Mouse (Mus musculus): ENCODE data around the gene Dnaic1. TPM values are rescaled to one million over a fixed set of nuclear protein-coding genes. Genes with fewer than 3 reads are reported as not detected.

The Dnaic1 gene
- polyA plus RNA-seq, 1 experiment = 86.5 TPM

DNA sequence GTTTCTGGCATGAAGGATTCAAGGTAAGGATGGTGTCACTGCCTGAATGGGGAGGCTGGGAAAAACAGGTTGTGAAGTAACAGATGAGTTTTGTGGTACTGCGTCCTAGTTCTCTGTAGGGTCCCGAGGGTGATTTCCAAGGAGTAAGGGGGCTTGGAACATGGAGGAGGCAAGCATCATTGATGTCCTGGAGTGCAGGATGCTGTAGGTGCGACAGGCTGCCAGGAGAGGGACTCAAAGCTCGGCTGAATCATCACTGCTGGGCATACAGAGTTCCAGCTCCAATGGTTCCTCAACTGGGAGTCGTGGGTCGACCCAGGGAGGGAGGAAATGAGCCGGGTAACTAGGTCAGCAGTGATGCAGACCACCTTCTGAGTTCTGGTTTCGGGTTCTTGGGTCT is 65.6 kb downstream of the Dnaic1 start:
- TF ChIP-seq POLR2A (IDR thresholded peaks at IDR 0.05; ENCODE audit: control insufficient read depth, low read depth, low read length) (no peak), CTCF (IDR thresholded peaks at IDR 0.05; ENCODE audit: control insufficient read depth, insufficient read depth, insufficient replicate concordance, low read depth, low read length) (no peak)
- peaks cover 7% of the 10 kb centered on the region for H3K4me1 ChIP-seq (ENCODE audit: control insufficient read depth, insufficient read depth, low read length)
- H3K36me3 ChIP-seq (ENCODE audit: control insufficient read depth, insufficient read depth, low read length) = no peaks in the 10 kb centered on the region
- no peak overlapping the region for H3K27ac ChIP-seq (ENCODE audit: control insufficient read depth, insufficient read depth, low read depth, low read length)
- no peak overlapping the region for H3K4me3 ChIP-seq (ENCODE audit: control insufficient read depth, low read depth, low read length)
- no peaks in the 10 kb centered on the region for H3K27me3 ChIP-seq (ENCODE audit: control insufficient read depth, insufficient read depth, low read length)

DNA sequence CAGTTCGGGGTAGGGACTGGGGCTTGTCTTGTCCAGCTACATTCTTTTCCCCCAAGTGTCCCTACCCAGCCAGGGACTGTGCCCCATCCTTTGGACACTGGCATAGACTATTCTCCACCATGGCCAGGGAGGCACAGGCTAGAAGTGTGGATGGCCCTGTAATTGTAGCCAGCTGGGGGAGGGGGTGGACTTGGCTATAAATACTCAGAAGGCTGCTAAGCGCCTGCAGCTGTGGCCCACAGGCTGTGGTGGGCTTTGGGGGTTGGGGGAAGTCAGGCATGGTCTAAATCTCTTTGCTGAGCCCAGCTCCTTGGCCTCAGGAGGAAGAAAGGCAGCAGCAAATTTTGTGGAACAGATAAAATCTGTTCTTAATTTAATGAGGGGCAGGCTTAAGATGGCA is 66.3 kb downstream of the Dnaic1 start:
- Histone ChIP-seq H3K4me1 (ENCODE audit: control insufficient read depth, insufficient read depth, low read length) (peaks cover 13% of the 10 kb centered on the region), H3K4me3 (ENCODE audit: control insufficient read depth, low read depth, low read length) (no peak overlapping the region), H3K27ac (ENCODE audit: control insufficient read depth, insufficient read depth, low read depth, low read length) (no peak overlapping the region), H3K27me3 (ENCODE audit: control insufficient read depth, insufficient read depth, low read length) (no peaks in the 10 kb centered on the region), H3K36me3 (ENCODE audit: control insufficient read depth, insufficient read depth, low read length) (no peaks in the 10 kb centered on the region)
- TF ChIP-seq POLR2A (IDR thresholded peaks at IDR 0.05; ENCODE audit: control insufficient read depth, low read depth, low read length) (no peak), CTCF (IDR thresholded peaks at IDR 0.05; ENCODE audit: control insufficient read depth, insufficient read depth, insufficient replicate concordance, low read depth, low read length) (no peak)

DNA sequence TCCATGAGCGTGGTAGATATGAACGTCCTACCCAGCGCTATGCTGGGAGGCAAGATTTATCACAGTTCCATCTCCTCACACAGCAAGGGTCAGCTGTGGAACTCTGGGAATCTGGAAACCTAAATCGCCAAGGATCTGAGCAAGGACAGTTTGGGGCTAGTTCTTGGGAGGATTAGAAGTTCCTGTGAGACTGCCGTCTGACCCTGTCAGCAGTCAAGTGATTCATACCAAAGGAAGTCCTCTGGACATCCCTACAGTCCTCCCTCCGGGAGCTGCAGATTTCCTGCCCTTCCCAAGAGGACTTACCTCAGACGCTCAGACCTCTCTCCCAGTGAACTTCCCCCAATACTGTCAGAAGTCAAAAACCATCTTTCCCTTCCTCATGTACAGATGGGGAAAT is 66.8 kb downstream of the Dnaic1 start:
- H3K4me3 ChIP-seq (ENCODE audit: control insufficient read depth, low read depth, low read length) = no peak overlapping the region
- TF ChIP-seq POLR2A (IDR thresholded peaks at IDR 0.05; ENCODE audit: control insufficient read depth, low read depth, low read length) (no peak), CTCF (IDR thresholded peaks at IDR 0.05; ENCODE audit: control insufficient read depth, insufficient read depth, insufficient replicate concordance, low read depth, low read length) (no peak)
- H3K4me1 ChIP-seq (ENCODE audit: control insufficient read depth, insufficient read depth, low read length) = peaks cover 14% of the 10 kb centered on the region
- H3K36me3 ChIP-seq (ENCODE audit: control insufficient read depth, insufficient read depth, low read length) = no peaks in the 10 kb centered on the region
- H3K27me3 ChIP-seq (ENCODE audit: control insufficient read depth, insufficient read depth, low read length) = no peaks in the 10 kb centered on the region
- H3K27ac ChIP-seq (ENCODE audit: control insufficient read depth, insufficient read depth, low read depth, low read length) = no peak overlapping the region

DNA sequence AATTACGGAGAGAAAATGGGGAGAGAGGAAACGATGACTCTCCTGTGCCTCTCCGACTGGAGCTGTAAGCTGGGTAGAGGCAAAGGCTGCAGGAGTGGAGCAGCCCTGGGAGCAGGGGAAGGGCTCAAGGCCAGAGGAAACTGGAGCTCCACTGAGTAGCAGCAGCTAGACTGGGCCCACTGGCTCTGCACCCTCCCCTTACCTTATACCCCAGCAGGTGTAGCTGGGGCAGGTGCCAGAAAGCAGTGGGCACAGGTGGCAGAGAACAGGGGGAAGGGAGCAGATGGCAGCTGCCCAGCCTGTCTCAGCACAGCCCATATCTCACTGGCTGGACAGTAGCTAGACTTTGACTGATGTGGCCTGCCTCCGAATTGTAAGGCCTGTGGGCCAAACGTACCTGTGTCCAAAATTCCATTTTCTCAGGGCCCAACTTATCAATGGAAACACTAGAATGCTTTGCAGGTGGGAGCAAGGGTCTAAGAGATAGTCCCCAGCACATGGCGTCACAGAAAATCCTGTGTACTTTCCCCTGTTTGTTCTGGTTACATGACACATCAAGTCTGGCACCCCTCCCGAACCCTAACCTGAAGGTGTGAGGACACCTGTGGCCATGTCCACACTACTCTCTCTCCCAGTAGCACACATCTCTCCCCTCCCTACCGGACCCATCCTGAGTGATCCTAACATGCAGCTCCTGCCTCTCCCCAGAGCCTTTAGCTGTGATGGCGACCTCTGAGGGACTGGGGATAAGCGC is 67.5 kb downstream of the Dnaic1 start:
- TF ChIP-seq POLR2A (IDR thresholded peaks at IDR 0.05; ENCODE audit: control insufficient read depth, low read depth, low read length) = no peak
- no peak for TF ChIP-seq CTCF (IDR thresholded peaks at IDR 0.05; ENCODE audit: control insufficient read depth, insufficient read depth, insufficient replicate concordance, low read depth, low read length)
- peaks cover 14% of the 10 kb centered on the region for H3K4me1 ChIP-seq (ENCODE audit: control insufficient read depth, insufficient read depth, low read length)
- no peaks in the 10 kb centered on the region for H3K27me3 ChIP-seq (ENCODE audit: control insufficient read depth, insufficient read depth, low read length)
- no peak overlapping the region for H3K4me3 ChIP-seq (ENCODE audit: control insufficient read depth, low read depth, low read length)
- no peaks in the 10 kb centered on the region for H3K36me3 ChIP-seq (ENCODE audit: control insufficient read depth, insufficient read depth, low read length)
- no peak overlapping the region for H3K27ac ChIP-seq (ENCODE audit: control insufficient read depth, insufficient read depth, low read depth, low read length)

DNA sequence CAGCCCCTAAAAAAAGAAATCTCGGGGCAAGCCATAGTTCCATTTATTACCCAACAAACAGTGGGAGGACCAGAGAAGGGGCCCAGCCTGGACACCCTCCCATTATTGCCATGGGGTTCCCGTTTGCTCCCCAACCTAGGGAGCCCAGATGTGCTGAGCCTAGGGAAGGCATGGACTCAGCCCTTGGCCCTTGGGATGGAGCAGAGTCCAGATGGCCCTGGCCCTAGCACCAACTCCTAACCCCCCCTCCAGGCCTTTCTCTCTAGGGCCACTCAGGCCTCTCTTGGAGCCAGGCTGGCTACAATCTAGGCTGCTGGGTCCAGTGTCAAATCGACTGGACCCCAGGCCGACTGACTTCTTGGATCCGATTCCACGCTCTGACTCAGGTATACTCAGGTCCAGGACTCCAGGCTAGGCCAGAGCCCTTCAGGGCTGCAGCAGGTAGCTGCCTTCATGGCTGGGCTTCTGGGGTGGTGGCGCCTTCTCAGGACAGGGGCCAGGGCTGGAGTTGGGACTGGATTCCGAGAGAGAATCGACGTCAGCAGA is 68.7 kb downstream of the Dnaic1 start:
- H3K4me1 ChIP-seq (ENCODE audit: control insufficient read depth, insufficient read depth, low read length) = peaks cover 14% of the 10 kb centered on the region
- TF ChIP-seq POLR2A (IDR thresholded peaks at IDR 0.05; ENCODE audit: control insufficient read depth, low read depth, low read length) (no peak), CTCF (IDR thresholded peaks at IDR 0.05; ENCODE audit: control insufficient read depth, insufficient read depth, insufficient replicate concordance, low read depth, low read length) (no peak)
- H3K36me3 ChIP-seq (ENCODE audit: control insufficient read depth, insufficient read depth, low read length) = no peaks in the 10 kb centered on the region
- H3K4me3 ChIP-seq (ENCODE audit: control insufficient read depth, low read depth, low read length) = no peak overlapping the region
- H3K27ac ChIP-seq (ENCODE audit: control insufficient read depth, insufficient read depth, low read depth, low read length) = no peak overlapping the region
- H3K27me3 ChIP-seq (ENCODE audit: control insufficient read depth, insufficient read depth, low read length) = no peaks in the 10 kb centered on the region

DNA sequence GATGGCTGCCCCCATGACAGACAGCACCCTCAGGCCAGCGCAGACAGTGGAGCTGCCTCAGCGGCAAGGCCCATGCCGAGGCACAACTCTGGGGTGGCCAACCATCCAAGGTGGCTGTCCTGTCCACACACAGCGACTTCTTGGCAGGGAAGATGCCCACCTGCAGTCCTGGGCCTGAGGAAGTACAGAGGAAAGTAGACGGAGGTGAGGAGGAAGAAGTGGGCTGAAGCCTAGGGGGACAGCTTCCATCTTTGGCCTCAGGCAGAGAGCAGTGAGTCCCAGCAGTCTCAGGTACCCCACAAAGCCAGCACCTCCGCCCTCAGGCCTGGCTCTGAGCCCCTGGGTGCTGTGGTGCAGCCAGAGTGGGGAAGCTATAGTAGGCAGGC is 69.2 kb downstream of the Dnaic1 start:
- TF ChIP-seq CTCF (IDR thresholded peaks at IDR 0.05; ENCODE audit: control insufficient read depth, insufficient read depth, insufficient replicate concordance, low read depth, low read length) = no peak
- no peak for TF ChIP-seq POLR2A (IDR thresholded peaks at IDR 0.05; ENCODE audit: control insufficient read depth, low read depth, low read length)
- H3K36me3 ChIP-seq (ENCODE audit: control insufficient read depth, insufficient read depth, low read length) = no peaks in the 10 kb centered on the region
- H3K27me3 ChIP-seq (ENCODE audit: control insufficient read depth, insufficient read depth, low read length) = no peaks in the 10 kb centered on the region
- no peak overlapping the region for H3K27ac ChIP-seq (ENCODE audit: control insufficient read depth, insufficient read depth, low read depth, low read length)
- no peak overlapping the region for H3K4me3 ChIP-seq (ENCODE audit: control insufficient read depth, low read depth, low read length)
- peaks cover 14% of the 10 kb centered on the region for H3K4me1 ChIP-seq (ENCODE audit: control insufficient read depth, insufficient read depth, low read length)

DNA sequence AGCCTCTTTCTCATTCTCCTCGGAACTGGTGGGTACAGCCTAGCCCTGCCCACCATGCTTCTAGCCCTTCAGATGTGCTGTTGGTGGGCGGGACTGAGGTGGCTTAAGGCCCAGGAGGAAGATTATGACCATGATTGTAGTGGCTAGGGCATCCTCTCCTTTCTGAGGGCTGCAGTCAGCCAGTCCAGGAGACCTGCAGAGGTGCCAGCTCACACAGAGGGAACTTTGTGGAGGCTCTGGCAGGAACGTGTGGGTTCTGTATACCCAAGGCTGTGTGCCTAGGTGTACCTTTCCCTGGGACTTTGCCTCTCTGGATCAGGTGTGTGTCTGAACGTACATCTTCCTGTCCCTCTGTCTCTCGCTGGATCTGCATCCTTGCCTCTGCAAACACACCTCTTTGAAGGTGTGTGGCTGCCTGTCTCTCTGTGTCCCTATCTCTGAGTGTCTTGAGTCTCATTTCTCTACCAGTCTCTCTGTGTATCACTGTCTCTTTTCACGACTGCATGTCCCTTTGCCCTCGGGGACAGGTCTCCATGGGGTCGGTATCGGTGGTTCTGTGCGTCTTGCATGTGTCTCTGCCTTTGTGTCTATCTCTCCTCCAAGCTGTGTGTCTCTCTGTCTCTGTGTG is 69.8 kb downstream of the Dnaic1 start:
- Histone ChIP-seq H3K27ac (ENCODE audit: control insufficient read depth, insufficient read depth, low read depth, low read length) (no peak overlapping the region), H3K4me3 (ENCODE audit: control insufficient read depth, low read depth, low read length) (peak overlapping the region; percentile 76)
- TF ChIP-seq POLR2A (IDR thresholded peaks at IDR 0.05; ENCODE audit: control insufficient read depth, low read depth, low read length) (no peak), CTCF (IDR thresholded peaks at IDR 0.05; ENCODE audit: control insufficient read depth, insufficient read depth, insufficient replicate concordance, low read depth, low read length) (no peak)

More for the DNA sequence above, 69.8 kb downstream of the Dnaic1 start:
- H3K4me1 ChIP-seq (ENCODE audit: control insufficient read depth, insufficient read depth, low read length) = peaks cover 14% of the 10 kb centered on the region
- no peaks in the 10 kb centered on the region for H3K36me3 ChIP-seq (ENCODE audit: control insufficient read depth, insufficient read depth, low read length)
- no peaks in the 10 kb centered on the region for H3K27me3 ChIP-seq (ENCODE audit: control insufficient read depth, insufficient read depth, low read length)

Data from testis, adult 2 months (tissue).